Mouse (Mus musculus) olfactory bulb, adult 2 months (tissue): ENCODE results near the gene Dnajb2. TPM values are rescaled to one million over a fixed set of nuclear protein-coding genes. Genes with fewer than 3 reads are reported as not detected.

ENCODE experiments used
- H3K27ac ChIP-seq: fragments of 200-500 bp; 2 replicates; pipeline ENCODE4 v1.5.1; 2012; ENCODE audit warnings: low read depth, low read length; ENCODE audit not compliant: insufficient read depth
- H3K4me1 ChIP-seq: fragments of 200-500 bp; 2 replicates; pipeline ENCODE4 v1.6.1; 2012; ENCODE audit warnings: low read length; ENCODE audit not compliant: control insufficient read depth, insufficient read depth
- H3K4me3 ChIP-seq: fragments of 200-500 bp; 2 replicates; pipeline ENCODE4 v1.5.1; 2012; ENCODE audit warnings: mild to moderate bottlenecking, low read depth, low read length, moderate library complexity; ENCODE audit not compliant: insufficient read depth
- CTCF ChIP-seq: fragments of 200-500 bp; IDR thresholded peaks from 2 replicates; pipeline ENCODE4 v1.5.1; 2012; ENCODE audit warnings: low read depth, mild to moderate bottlenecking, low read length, moderate library complexity; ENCODE audit not compliant: insufficient read depth
- POLR2A ChIP-seq: fragments of 200-500 bp; IDR thresholded peaks from 2 replicates; pipeline ENCODE4 v1.6.1; 2012; ENCODE audit warnings: mild to moderate bottlenecking, low read depth, low read length, moderate library complexity; ENCODE audit not compliant: insufficient read depth
- WGBS: fragments of 180-500 bp; shearing (Covaris S2); methylation state at CpG from one replicate; pipeline ENCODE4 v1.1.7; 2018; 5-methylcytosine and 5-hydroxymethylcytosine counted together
- polyA plus RNA-seq: library from polyadenylated mRNA; stranded (reverse); fragments of >200 nt; gene quantifications from 2 replicates; pipeline ENCODE4 v1.2.4, GENCODE M21; 2012; ENCODE audit warnings: low replicate concordance; ENCODE audit not compliant: missing spikeins, insufficient read depth, insufficient read length

Gene Dnajb2
- polyA plus RNA-seq, result not detected in 2 replicates

DNA sequence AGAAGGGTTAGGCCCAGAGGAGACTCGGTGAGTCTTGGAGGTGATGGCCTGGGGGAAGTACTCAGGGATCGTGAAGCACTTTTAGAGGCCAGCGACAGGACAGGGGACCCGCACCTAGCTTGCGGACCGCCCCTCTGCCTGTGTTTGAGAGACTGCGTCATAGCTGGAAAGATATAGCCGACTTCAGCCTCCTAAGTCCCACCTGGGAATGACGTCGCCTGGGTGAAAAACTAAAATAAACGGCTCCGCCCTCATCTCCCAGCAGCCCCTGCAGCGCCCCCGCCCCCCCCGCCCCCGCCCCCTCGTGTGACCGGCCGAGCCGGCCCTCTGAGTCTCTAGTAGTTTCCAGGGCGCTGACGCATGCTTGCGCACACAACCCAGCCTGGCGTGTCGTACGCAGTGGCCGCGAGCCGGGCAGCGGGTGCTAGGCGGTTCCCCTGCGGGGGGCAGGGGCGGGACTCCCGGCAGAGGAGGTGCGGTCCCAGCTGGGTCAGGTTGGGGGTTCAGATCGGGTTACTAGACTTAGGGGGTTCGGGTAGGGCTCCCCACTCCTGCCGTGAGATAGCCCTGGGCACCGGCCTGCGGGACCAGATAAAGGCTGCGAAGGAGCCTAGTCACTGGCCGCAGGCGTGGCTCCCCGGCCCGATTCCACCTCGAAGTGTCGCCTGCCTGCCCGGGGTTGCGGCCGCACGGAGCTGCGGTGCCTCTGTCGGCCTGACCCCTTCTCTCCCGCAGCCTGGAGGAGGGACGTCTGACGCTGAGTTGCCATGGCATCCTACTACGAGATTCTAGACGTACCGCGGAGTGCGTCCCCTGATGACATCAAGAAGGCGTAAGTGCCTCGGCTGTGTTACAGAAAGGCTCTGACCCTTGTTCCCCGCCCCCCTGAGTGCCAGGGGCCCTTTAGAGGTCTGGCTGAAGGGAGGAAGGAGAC lies at the start of gene Dnajb2:
Dnajb2 (plus strand) TSS at position 290 of the 934 bp plus-strand sequence.
- H3K4me1 ChIP-seq, result peaks cover 9% of the 10 kb centered on the region
- H3K4me3 ChIP-seq, result peak within 1 kb of the TSS; percentile 63
- H3K27ac ChIP-seq, result peak within 1 kb of the TSS; percentile 99
- under 1% methylated on average over 57 of the region's 64 CpGs for WGBS
- TF ChIP-seq CTCF (no peak), POLR2A (peak; percentile 58)

- Histone ChIP-seq H3K27ac (no peak overlapping the region), H3K4me1 (peaks cover 10% of the 10 kb centered on the region), H3K4me3 (no peak overlapping the region)
- no peak for TF ChIP-seq CTCF
- no peak for TF ChIP-seq POLR2A
Observed at GRCm38 (mm10) chr1:75187126-75187525, 49.1 kb upstream of the Dnajb2 start.

- Histone ChIP-seq H3K27ac (no peak overlapping the region), H3K4me3 (no peak overlapping the region), H3K4me1 (peaks cover 10% of the 10 kb centered on the region)
- TF ChIP-seq POLR2A (no peak), CTCF (no peak)
- WGBS, result 48% methylated on average over 2 of the region's 2 CpGs
Observed at GRCm38 (mm10) chr1:75187914-75188483, 48.2 kb upstream of the Dnajb2 start.

DNA sequence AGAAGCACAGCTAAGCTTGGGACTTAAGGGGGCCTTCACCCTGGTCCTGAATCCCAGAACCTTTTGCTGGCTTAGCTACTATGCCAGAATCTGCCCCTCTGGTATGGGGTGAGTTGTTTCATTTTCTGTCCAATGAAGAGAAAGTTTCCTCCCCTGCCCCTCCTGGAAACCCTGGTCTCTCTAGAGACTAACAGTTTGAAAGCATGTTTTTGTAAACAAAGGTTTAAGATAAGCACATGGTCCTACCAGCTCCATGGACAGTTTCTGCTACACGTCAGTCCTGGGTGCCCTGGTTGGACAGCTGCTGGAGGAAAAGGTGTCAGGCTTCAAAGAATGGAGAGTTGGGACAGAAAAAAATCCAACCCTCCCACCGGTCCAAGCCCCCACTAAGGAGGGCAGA lies 45.6 kb upstream of the Dnajb2 start:
- H3K4me3 ChIP-seq, result peak overlapping the region; percentile 84; the same call in 1 of the 2 replicates
- peaks cover 10% of the 10 kb centered on the region for H3K4me1 ChIP-seq
- no peak overlapping the region for H3K27ac ChIP-seq
- TF ChIP-seq POLR2A, result no peak
- no peak for TF ChIP-seq CTCF
- WGBS, result 71% methylated on average over 2 of the region's 2 CpGs

DNA sequence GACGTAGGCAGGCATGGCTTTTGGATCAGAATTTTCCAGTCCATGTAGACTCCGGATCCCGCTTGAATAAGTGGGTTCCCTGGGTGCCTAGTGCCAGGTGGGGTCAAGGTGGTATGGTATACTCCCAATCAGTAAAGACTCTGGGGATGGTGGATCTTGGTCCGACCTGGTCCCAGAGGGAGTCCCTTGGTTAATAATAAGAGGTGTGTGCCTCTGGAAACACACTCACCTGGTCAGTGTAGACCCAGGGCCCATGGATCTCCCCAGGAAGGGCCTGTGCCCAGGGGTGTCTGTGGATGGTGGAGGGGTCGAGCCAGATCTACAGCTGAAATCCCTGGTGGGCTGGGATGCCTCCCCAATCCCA lies 45.0 kb upstream of the Dnajb2 start:
- Histone ChIP-seq H3K4me3 (peak overlapping the region; percentile 84), H3K4me1 (peaks cover 10% of the 10 kb centered on the region), H3K27ac (no peak overlapping the region)
- WGBS, result 36% methylated on average over 5 of the region's 5 CpGs
- TF ChIP-seq CTCF (no peak), POLR2A (no peak; the same call in 1 of the 2 replicates)

- under 1% methylated on average over 56 of the region's 56 CpGs for WGBS
- H3K4me3 ChIP-seq, result peak within 1 kb of the TSS; percentile 84
Observed at GRCm38 (mm10) chr1:75191622-75192402, 44.4 kb upstream of the Dnajb2 start, which contains the start of the genes Ankzf1 and Atg9a. Gene Ankzf1, plus strand, starts transcription at chr1:75192151. Gene Atg9a, minus strand, starts transcription at chr1:75192196.

GRCm38 (mm10) chr1:75192452-75192851 lies 43.8 kb upstream of the Dnajb2 start:
- TF ChIP-seq POLR2A (no peak), CTCF (no peak)
- under 1% methylated on average over 19 of the region's 19 CpGs for WGBS

More at GRCm38 (mm10) chr1:75191622-75192402, 44.4 kb upstream of the Dnajb2 start, which contains the start of the genes Ankzf1 and Atg9a:
- H3K4me1 ChIP-seq, result peaks cover 10% of the 10 kb centered on the region
- TF ChIP-seq POLR2A (peak; percentile 89), CTCF (no peak)
- H3K27ac ChIP-seq, result peak within 1 kb of the TSS; percentile 66

GRCm38 (mm10) chr1:75201236-75201635 lies 35.0 kb upstream of the Dnajb2 start:
- no peaks in the 10 kb centered on the region for H3K4me1 ChIP-seq
- WGBS, result 91% methylated on average over 1 of the region's 1 CpGs
- no peak overlapping the region for H3K4me3 ChIP-seq
- TF ChIP-seq POLR2A (no peak), CTCF (no peak)
- H3K27ac ChIP-seq, result no peak overlapping the region

More at GRCm38 (mm10) chr1:75192452-75192851, 43.8 kb upstream of the Dnajb2 start:
- H3K4me1 ChIP-seq, result peaks cover 10% of the 10 kb centered on the region
- H3K4me3 ChIP-seq, result peak overlapping the region; percentile 68
- 0 out of 2 replicates have a peak overlapping the region, but pooled peaks have one; percentile 41 for H3K27ac ChIP-seq
